Mouse (Mus musculus): ENCODE data around the gene Nes.

Gene Nes

DNA sequence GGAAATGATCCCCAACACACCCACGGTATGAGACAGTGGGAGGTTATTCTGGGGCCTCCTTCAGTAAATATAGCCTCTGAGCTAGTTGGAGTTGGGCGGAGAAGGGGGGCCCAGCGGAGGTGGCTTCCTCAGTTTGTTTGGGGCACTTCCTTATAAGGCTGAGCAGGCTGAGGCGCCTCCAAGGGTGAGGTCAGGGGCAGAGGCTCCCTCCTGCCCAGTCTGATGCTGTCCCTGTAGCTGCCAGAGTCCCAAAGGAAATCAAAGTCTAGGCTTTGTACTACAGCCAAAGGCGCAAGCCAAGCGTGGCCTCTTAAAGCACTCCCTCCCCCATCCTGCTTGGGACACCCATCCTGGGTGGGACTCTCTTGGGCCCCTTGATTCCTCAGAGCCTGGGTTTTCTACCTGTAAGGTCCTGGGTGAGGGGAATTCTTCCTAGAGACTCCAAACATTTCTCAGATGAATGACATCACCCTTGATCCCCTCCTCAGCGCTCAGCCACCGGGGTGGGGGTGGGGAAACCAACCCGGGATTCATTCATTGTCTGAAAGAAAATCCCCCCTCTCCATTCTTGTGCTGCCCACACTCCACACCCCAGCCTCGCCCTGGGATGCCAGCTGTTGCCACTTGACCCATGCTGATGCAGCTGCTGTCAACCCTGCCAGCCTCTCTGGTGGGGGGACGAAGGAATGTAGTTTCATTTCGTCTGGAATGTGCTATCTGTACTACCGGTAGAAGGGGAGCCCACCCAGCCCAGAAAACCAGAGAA lies 12.1 kb downstream of the Nes start:
- DNase-seq (ENCODE audit: low spot score): peak; percentile 76

DNA sequence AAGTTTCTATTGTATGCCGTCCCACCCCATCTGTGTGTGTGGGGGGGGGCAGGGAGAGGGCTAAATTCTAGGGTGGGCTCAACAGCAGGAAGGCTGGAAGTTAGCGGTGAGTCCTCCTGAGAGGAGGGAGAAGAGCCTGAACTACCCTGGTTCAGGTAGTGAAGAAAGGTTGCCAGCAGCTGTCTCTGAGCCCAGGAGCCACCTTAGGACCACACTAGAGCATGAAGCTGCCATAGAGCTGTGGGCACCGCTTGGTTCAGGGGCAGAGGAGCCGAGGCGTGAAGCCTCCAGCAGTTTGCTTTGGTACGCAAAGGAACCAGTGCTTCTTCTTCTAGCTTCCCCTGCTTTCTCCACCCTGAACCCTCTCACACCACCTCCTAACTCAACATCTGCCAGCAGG lies 12.7 kb downstream of the Nes start:
- no peak for DNase-seq (ENCODE audit: low spot score)

DNA sequence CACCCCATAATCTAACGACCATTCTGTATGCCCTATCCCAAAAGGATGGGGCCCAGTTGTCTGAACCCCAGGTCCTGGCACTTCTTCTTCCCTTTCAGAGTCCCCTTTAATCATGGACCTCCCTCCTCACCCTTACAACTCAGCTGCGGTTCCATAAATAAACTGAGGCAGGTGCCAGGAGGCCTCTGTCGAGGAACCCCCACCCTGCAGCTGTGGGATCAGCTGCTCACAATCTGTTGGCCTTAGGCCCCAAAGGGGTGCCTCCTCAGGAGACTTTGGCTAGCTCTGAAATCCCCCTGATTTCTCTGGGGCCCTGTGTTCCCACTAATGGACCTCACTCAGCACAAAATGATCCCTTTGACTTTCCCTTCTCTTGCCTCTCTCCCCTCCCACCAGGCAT lies 13.2 kb downstream of the Nes start:
- DNase-seq (ENCODE audit: low spot score): no peak

DNA sequence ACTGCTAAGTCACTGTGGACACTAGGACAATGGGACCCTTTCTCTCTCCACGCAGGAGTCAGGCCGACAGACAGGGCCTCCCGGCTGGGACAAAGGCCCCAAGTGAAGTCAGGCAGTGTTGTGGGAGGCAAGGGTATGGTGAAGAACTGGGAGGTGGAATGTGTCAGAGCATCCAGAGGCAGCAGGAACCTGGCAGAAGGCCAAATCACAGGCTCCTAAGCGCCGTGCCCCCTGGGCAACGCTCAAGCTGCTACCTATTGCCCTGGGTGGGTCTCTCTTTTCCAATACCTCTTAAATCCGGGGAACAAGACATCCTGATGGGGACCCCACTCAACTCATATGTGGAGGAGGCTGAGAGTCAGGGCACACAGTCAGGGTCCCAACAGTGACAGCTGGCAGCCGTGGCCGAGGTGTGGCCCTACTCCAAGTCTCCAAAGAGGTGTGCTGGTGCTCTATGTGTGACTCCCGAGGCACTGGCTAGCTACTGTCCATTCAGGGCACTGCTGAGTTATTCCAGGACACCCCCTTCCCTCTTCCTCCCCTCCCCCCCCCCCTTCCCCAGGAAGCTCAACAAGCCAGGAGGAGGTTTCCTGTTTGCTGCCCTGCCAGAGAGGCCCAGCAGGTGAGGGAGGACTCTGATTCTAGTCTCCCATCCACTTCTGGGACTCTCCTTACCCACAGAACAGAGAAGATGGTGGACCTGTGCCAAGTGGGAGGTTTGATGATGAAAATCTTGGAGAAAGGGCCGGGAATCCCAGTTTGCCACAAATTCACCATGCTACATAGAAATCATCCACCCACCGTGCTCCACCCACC lies 14.8 kb downstream of the Nes start:
- peak; percentile 23 for DNase-seq (ENCODE audit: low spot score)

DNA sequence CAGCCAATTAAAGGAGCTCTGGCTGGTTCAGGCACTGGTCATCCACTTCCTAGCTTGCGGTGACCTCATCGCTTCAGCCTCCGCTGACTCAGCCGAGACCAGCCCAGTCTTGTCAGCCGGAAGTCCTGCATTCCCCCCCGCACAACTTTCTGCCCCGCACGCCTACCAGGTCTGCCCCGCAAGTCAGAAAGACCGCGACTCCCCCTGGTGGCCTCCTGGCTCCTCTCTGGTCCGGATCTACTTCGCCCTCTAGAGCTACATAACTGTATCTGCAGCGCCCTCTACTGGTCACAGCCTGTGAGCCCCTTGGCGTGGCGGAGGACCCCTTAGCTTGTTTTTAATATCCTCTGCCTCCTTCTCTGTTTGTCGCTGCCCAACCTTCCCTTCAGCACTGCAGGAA lies 16.0 kb downstream of the Nes start:
- peak; percentile 100 for DNase-seq (ENCODE audit: low spot score)

DNA sequence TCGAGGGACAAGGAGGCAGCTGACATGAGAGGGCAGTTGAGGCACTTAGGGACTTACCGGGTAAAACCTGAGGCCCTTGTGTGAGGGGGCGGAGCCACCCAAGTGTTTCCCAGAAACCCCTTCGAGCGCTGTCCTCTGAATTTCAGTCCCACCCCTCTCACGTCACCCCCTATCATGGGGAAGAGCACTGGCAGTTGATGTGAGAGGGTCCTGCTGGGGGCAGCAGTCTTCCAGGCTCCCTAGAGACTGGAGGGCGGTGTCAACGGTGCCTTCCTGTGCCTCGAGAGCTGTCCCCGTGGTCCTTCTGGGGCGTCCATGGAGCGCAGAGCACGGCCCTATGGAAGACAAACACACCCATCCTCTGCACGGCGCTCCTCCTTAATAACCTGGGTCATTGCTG lies 16.8 kb downstream of the Nes start:
- DNase-seq (ENCODE audit: low spot score): peak; percentile 89

DNA sequence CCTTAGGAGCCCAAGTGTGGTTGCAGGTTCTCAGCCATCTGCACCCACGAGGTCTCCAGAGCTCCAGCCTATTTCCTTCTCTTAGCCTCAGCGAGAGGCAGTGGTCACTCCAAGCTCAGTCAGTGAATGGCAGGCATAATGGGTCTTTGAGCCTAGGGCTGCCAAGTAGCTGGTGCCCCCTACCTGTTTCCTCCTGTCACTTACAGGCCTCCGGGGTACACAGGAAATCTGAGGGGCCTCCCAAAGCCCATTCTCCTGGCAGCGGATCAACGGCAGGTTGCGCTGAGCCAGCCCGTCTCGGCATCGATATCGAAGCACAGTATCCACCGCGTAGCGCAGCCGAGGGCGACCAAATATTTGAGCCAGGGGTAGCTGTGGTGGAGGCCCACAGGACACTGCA lies 17.2 kb downstream of the Nes start:
- DNase-seq (ENCODE audit: low spot score): peak; percentile 28

DNA sequence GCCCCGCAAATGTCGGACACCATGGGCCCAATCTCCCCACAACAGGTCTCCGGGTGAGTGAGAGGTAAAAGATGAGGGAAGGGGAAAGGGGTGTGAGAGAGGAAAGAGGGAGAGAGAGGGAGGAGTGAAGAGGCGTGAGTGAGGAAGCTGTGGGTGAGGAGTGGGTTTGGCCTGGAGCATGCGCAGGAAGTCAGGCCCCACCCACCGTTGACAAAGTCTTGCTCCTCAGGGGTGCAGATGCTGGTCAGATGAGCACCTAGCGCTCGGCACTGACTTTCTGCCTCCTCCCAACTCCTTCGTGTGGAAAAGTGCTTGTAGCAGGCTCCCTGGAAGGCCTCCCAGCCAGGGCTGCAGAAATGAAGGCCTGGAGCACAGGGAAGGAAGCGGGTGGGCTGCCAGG lies 19.1 kb downstream of the Nes start:
- no peak for DNase-seq (ENCODE audit: low spot score)

DNA sequence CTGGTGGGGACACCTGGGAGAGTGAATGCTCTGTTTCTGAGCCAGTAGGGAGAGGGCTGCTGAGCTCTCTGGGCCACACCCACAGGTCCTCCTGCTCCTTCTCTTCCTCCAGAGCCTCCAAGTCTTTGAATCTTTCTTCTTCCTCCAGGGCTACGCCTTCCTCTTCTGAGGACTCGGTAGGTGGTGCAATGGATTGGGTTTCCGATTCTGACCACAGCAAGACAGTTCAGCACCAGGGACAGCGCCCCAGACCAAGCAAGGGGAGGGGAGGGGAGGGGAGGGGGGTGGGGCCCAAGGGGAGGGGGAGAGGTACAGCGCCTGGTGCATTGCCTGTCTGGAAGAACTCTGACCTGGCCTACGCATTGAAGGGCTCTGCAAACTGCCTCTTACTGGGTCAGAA lies 22.6 kb downstream of the Nes start:
- DNase-seq (ENCODE audit: low spot score): peak; percentile 86

DNA sequence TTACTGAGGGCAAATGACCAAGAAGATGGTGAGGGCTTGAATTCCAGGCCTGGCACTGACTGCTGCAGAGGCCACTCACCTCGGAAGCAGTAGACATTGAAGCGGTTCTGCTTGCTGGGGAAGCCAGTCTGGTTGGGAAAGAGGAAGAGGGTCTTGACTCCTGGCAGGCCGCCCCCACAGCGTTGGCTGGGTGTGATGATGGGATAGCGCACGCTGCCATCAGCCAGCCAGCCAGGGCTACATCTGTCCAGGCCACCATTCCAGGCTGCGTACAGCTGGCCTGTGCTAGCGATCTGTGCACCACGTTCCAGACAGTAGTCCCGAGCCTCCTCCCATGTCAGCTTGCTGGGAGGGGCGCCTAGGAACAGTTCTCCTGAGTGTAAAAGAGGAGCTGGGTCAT lies 24.5 kb downstream of the Nes start:
- no peak for DNase-seq (ENCODE audit: low spot score)

DNA sequence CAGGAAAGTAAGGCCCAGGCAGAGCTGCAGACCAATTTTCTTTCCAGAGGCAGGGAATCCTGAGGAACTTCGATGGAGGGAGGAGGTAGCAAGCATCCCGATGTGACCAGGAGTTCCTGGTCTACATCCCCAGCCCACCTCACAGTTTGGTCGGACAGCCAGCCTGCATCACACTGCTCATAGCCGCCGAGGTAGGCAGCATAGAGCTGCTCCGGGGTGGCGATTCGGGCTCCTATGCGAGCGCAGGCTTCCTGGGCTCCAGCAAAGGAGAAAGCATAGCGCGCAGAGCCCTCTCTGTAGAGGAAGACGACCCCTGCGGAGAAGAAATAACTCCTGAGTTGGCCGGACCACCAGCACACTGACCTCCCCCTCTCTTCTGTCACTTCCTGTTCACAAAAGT lies 25.5 kb downstream of the Nes start:
- peak; percentile 20 for DNase-seq (ENCODE audit: low spot score)

DNA sequence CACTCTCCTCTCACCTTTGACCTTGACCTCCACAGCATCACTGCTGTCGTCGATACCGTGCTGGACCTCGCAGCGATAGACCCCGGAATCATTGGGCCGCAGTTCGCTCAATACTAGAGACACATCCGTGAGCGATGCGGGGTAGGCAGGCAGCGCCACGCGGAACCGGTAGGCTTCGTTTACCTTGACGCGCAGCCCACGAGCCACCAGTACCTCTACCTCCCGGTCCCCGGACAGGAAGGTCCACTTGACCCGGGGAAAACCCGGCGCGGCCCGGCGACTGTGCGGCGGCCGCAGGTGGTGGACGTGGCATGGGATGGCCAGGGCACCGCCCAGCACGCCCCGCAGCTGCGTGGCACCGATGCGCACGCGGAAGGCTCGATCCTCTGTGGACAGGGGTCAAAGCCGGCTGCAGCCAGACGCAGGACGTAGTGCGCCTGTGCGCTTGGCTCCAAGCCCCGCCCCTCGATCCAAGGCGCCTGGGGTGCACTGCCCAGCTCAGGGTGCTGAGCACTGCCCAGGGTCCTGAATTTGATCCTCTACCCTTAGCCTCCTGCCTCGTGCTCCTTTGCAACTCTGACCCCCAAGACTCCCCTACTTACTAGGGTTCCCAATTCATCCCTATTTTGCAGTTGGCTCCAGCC lies 26.2 kb downstream of the Nes start:
- peak; percentile 59 for DNase-seq (ENCODE audit: low spot score)

DNA sequence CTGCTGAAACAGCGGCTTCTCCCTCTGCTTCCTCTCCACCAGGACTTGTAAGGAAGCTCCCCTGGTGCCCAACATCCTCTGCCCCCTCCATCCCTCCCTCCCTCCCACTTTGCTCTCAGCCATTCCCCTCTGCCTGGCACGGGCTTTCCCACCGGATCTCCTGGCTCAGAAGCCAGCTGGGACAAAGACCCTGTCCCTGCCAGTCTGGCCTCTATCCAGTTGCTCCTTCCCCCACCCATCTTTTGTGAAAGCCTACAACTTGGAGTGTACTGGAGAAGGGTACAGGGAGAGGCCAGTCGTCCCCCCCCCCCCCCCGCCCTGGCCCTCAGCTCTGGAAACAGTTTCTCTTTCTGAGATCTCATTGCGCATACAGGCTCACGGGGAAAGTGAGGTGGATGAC lies 27.9 kb downstream of the Nes start:
- no peak for DNase-seq (ENCODE audit: low spot score)

DNA sequence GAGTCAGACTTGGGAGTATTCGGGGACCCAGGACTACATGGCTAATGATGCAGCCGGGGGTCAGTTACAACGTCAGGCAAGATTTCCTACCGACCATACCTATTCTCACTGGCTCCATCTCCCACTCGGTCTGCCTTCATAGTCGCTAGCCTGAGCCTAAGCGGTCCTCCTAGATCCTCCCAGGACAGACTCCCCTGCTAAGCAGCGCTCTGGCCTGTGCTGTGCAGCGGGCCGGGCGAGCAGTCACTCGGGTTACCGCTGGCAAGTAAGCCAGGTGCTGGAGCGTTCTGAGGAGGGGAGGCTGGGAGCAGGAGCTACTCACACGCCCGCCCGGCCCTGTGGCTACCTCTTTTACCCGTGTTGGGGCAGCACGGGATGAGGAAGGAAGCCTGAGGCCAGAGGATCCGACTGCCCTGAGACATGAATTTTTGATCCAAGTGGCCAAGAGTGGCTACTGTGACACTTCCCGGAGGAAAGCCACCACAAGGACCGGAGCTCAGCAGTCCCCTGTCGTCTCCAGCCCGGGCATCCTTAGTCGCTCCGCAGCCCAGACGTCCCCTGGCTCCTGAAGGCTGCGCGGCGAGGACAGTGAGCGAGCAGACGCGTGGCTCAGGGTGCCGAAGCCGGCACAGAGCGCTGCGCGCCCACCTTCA lies 28.5 kb downstream of the Nes start:
- DNase-seq (ENCODE audit: low spot score): no peak

DNA sequence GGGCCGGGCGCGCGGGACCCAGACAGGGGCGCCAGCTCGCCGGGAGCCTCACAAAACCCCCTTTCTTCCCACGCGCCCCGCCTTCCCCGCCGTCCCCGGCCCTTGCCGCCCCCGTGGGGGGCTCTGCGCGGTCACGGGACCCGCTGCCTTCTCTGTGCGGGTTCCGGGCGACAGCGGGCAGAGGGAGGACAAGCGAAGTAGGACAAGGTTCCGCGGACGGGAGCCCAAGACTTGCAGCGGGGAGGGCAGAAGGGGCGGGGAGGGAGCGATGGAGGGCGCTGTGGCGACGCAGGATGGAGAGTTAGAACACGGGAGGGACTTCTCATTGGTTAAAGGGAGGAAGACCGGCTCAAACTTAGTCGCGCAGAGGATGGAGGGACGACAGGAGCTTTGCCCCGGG lies 29.3 kb downstream of the Nes start, which contains the start of gene Bcan:
Gene Bcan, minus strand, starts transcription at position 50 of the 400 bp plus-strand sequence.
- DNase-seq (ENCODE audit: low spot score): no peak

DNA sequence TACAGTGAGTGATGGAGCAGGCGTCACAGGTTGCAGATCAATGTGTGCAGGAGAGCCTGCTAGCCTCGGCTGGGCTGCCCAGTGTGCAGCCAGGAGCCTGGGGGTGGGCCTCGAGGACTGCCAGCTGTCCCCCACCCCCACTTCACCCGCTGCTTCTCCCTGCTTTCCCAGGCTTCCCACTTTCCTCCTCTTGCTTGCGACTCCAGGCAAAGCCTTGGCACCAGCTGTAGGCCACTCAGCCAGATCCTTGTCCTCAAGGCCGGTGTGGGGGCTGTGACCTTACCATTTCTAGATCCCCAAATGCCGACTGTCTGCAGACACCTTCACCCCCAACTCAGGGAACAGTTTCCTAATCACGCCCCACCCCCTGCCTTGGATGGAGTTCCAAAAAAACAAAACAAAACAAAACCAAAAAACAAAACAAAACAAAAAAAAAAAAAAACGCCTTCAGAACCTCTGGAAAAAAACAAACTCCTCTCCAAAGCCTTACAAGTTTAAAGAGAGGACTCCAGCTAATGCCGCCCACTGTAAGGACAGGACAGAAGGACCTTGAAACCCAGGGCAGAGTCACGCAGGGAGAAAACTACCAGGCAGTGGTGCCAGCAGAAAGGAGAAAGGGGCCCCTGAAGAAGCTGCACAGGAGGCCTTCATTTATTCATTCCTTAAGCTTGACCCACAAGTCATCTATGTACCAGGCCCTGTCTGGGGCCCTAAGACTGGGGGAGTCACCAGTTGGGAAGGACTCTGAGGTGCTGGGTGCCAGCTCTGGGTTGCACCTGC lies 30.1 kb downstream of the Nes start:
- no peak for DNase-seq (ENCODE audit: low spot score)

DNA sequence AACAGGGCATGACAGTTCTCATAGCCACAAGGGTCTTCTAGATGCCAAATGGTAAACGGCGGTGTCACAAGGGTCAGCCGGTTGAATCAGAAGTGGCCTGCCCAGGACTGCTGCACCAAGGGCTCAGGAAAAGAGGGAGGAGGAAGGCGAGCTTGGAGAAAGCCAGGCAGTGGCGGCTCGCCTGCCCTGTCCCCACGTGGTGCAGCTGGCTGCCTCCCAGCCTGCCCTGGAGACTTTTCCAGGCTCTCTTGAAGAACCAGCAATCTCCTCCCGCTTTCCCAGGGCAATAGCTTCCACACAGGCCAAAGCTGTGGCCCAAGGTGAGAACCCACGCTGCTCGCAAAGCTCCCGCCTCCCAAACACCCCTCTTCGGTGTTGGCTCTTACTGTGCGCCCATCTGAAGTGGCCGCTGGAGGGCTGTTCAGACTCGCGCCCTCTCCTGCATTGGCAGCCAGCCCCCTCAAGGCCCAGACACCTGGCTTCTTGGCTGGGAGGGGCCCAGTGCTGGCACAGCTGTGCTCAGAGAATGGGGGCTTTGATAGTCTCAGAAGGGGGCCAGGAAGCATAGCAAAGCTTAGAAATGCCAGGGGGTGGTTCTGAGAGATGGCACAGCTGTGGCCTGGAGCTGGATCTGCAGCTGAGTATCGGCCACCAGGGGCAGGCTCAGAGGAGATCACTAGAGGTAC lies 31.6 kb downstream of the Nes start:
- no peak for DNase-seq (ENCODE audit: low spot score)

DNA sequence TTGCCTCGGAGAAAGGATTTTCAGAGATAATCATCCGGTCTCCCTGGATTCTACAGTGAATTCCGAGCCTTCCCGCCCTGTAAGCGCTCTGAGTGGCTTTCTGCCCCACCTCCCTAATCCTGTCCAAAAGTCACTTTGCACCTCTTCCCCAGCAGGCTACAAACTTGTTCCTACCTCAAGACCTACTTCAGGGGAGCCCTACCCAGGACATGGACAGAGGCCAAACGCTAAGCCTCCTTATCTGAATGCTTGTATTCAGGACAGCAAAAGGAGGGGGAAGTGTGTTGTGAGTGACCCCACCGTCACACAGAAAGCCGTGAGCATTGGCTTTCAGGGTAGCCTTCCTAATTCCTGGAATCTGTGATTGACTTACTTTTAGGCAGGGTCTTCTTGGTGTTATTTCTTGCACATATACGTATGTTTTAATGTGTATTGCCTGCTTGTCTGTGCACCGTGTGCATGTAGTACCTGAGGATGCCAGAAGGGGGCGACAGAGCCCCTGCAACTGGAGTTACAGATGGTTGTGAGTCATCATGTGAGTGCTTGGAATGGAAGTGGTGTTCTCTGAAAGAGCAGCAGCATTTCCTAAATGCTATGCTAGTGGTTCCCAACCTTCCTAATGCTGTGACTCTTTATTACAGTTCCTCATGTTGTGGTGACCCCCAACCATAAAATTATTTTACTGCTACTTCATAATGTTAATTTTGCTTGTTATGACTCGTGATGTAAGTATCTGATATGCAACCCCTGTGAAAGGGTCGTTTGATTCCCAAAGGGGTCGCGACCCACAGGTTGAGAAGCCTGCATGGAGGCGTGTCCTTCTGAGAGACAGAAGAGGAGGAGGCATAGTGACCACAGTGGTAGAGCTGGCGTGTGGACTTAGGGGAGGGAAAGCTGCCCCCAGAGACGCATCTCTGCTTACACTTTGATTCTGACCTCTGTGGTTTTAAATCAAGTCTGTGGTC lies 35.2 kb downstream of the Nes start:
- no peak for DNase-seq (ENCODE audit: low spot score)

DNA sequence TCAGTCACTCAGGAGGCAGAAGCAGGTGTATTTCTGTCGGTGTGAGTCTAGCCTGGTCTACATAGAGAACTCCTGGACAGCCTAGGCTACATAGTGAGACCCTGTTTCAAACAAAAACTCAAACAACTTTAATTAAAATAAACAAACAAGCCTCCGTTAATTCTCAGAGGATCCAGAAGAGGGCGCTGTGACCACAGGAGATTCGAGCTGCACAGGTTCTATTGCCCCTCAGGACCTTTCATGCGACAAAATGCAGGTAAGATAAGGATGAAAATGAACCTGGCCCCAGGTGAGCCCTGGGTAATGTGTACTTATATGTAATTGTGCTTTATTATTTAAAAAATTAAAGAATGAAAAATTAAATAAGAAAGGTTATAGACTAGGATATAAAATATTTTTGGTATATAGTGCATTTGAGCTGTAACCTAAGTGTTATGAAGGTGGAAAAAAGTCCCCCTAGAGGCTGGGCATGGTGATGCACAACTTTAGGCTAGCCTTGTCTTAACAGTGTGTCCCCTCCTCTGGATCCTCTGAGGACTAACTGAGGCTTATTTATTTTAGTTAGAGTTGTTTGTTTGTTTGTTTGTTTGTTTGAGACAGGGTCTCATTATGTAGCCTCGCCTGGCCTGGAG lies 39.9 kb downstream of the Nes start:
- DNase-seq (ENCODE audit: low spot score): peak; percentile 63
